Mouse (Mus musculus): Measurements from ENCODE around the gene Sestd1. TPM values are rescaled to one million over a fixed set of nuclear protein-coding genes. Genes with fewer than 3 reads are reported as not detected.
A peak's percentile ranks its signal among the peaks of the same experiment; 100 is the strongest.

Sestd1 gene
- polyA plus RNA-seq, 1 experiment from 2014 or later, result 21.4 TPM

GRCm38 (mm10) chr2:77149576-77149975 is 130.8 kb downstream of the Sestd1 start:
- WGBS, result 47% methylated on average over 2 of the region's 2 CpGs
- Histone ChIP-seq H3K27me3 (no peaks in the 10 kb centered on the region), H3K36me3 (no peaks in the 10 kb centered on the region), H3K4me1 (no peaks in the 10 kb centered on the region), H3K9me3 (no peaks in the 10 kb centered on the region), H3K27ac (no peak overlapping the region), H3K9ac (no peak overlapping the region), H3K4me2 (no peak overlapping the region), H3K4me3 (no peak overlapping the region)
- no peak for ATAC-seq (ENCODE audit: borderline replicate concordance, extremely low read depth, low FRiP score, low TSS enrichment)

DNA sequence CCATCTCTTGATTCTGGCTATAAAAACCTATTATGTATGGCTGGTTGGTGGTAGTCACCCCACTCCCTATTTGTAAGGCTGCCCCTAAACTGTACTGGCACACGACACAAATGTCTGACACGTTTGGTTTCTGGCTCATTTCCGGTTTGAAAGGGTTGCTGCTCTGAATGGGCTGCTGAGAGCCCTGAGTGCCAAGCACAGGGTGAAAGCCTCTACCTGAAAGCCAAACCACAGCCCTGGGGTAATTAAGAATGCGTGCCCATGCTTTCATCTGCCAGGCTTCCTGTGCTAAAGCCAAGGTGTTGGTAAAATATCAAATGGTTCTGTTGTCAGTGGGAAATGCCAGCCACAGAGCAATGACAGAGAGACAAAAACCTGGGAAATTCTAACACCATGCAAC is 132.2 kb downstream of the Sestd1 start:
- no peaks in the 10 kb centered on the region for H3K27me3 ChIP-seq
- no peaks in the 10 kb centered on the region; the same call in 1 of the 2 replicates for H3K4me1 ChIP-seq
- no peak overlapping the region for H3K9ac ChIP-seq
- no peaks in the 10 kb centered on the region for H3K36me3 ChIP-seq
- ATAC-seq (ENCODE audit: borderline replicate concordance, extremely low read depth, low FRiP score, low TSS enrichment), result no peak
- no peaks in the 10 kb centered on the region for H3K9me3 ChIP-seq
- H3K27ac ChIP-seq, result no peak overlapping the region
- WGBS, result 65% methylated on average over 4 of the region's 4 CpGs
- H3K4me3 ChIP-seq, result no peak overlapping the region
- no peak overlapping the region for H3K4me2 ChIP-seq

- no peaks in the 10 kb centered on the region for H3K36me3 ChIP-seq
- WGBS, result 80% methylated on average over 2 of the region's 2 CpGs
Measured at GRCm38 (mm10) chr2:77146968-77147367, 133.4 kb downstream of the Sestd1 start.

GRCm38 (mm10) chr2:77146291-77146690 is 134.1 kb downstream of the Sestd1 start:
- 34% methylated on average over 3 of the region's 3 CpGs for WGBS
- Histone ChIP-seq H3K36me3 (no peaks in the 10 kb centered on the region), H3K27ac (no peak overlapping the region), H3K4me1 (no peaks in the 10 kb centered on the region; the same call in 1 of the 2 replicates), H3K4me2 (no peak overlapping the region), H3K27me3 (no peaks in the 10 kb centered on the region), H3K9me3 (no peaks in the 10 kb centered on the region), H3K4me3 (no peak overlapping the region), H3K9ac (no peak overlapping the region)
- ATAC-seq (ENCODE audit: borderline replicate concordance, extremely low read depth, low FRiP score, low TSS enrichment), result no peak

More at GRCm38 (mm10) chr2:77146968-77147367, 133.4 kb downstream of the Sestd1 start:
- H3K9ac ChIP-seq, result no peak overlapping the region
- H3K9me3 ChIP-seq, result no peaks in the 10 kb centered on the region
- no peak for ATAC-seq (ENCODE audit: borderline replicate concordance, extremely low read depth, low FRiP score, low TSS enrichment)
- no peak overlapping the region for H3K4me2 ChIP-seq
- no peak overlapping the region for H3K4me3 ChIP-seq
- H3K27me3 ChIP-seq, result no peaks in the 10 kb centered on the region
- no peak overlapping the region for H3K27ac ChIP-seq
- H3K4me1 ChIP-seq, result no peaks in the 10 kb centered on the region; the same call in 1 of the 2 replicates

- Histone ChIP-seq H3K36me3 (no peaks in the 10 kb centered on the region), H3K9me3 (no peaks in the 10 kb centered on the region), H3K4me1 (no peaks in the 10 kb centered on the region; the same call in 1 of the 2 replicates), H3K27me3 (no peaks in the 10 kb centered on the region), H3K27ac (no peak overlapping the region), H3K9ac (no peak overlapping the region), H3K4me2 (0 out of 2 replicates have a peak overlapping the region, but pooled peaks have one; percentile 0), H3K4me3 (no peak overlapping the region)
- WGBS, result 31% methylated on average over 6 of the region's 6 CpGs
- ATAC-seq (ENCODE audit: borderline replicate concordance, extremely low read depth, low FRiP score, low TSS enrichment), result no peak; the same call in 1 of the 2 replicates
Measured at GRCm38 (mm10) chr2:77143536-77143935, 136.9 kb downstream of the Sestd1 start.

- Histone ChIP-seq H3K27me3 (no peaks in the 10 kb centered on the region), H3K27ac (no peak overlapping the region), H3K9ac (no peak overlapping the region), H3K4me3 (no peak overlapping the region), H3K4me1 (no peaks in the 10 kb centered on the region; the same call in 1 of the 2 replicates), H3K4me2 (no peak overlapping the region), H3K9me3 (no peaks in the 10 kb centered on the region), H3K36me3 (no peaks in the 10 kb centered on the region)
- WGBS, result 51% methylated on average over 6 of the region's 6 CpGs
- no peak for ATAC-seq (ENCODE audit: borderline replicate concordance, extremely low read depth, low FRiP score, low TSS enrichment)
Measured at GRCm38 (mm10) chr2:77138879-77139278, 141.5 kb downstream of the Sestd1 start.

DNA sequence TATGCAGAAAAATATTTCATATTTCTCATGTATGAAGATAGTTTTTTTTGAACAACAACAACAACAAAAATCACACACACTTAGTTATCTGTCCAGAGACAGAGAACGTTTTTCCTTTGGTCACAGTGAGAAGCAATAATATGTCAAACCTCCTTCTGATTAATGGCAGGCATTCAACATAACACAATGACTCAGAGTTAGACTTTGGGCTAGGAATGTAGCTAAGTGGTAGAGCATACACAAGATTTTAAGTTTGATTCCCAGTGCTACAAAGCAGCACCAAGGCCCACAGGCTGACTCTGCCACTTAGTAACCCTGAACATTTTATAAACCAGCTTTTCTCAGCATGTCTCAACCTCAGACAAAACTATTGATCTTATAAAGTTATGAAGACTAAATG is 145.5 kb downstream of the Sestd1 start:
- 33% methylated on average over 1 of the region's 1 CpGs for WGBS

GRCm38 (mm10) chr2:77133407-77133806 is 147.0 kb downstream of the Sestd1 start:
- Histone ChIP-seq H3K4me1 (no peaks in the 10 kb centered on the region), H3K9me3 (no peaks in the 10 kb centered on the region), H3K36me3 (no peaks in the 10 kb centered on the region), H3K4me2 (no peak overlapping the region), H3K4me3 (no peak overlapping the region), H3K27me3 (no peaks in the 10 kb centered on the region), H3K27ac (no peak overlapping the region), H3K9ac (no peak overlapping the region)
- no peak for ATAC-seq (ENCODE audit: borderline replicate concordance, extremely low read depth, low FRiP score, low TSS enrichment)
- 62% methylated on average over 1 of the region's 1 CpGs for WGBS

More for the DNA sequence above, 145.5 kb downstream of the Sestd1 start:
- no peak overlapping the region for H3K27ac ChIP-seq
- no peak for ATAC-seq (ENCODE audit: borderline replicate concordance, extremely low read depth, low FRiP score, low TSS enrichment)
- no peak overlapping the region for H3K4me3 ChIP-seq
- H3K27me3 ChIP-seq, result no peaks in the 10 kb centered on the region
- no peak overlapping the region for H3K4me2 ChIP-seq
- no peaks in the 10 kb centered on the region for H3K36me3 ChIP-seq
- no peaks in the 10 kb centered on the region for H3K9me3 ChIP-seq
- no peaks in the 10 kb centered on the region for H3K4me1 ChIP-seq
- H3K9ac ChIP-seq, result no peak overlapping the region

Other genes with a start within 250 kb of the Sestd1 start
- gene Ccdc141, start 110.0 kb downstream of the Sestd1 start, polyA plus RNA-seq (2015; fragmentation: Nextera tagmentation; extraction: Ambion mirVana), result 12.7 and 19.6 TPM in 2 replicates